Mouse (Mus musculus): ENCODE measurements at regions not wholly inside any gene's neighbourhood (a gene's known extent, or its start where the extent isn't known, plus 50 kb on each side); places are given as distances from the start of the nearest gene placed in this dataset.

DNA sequence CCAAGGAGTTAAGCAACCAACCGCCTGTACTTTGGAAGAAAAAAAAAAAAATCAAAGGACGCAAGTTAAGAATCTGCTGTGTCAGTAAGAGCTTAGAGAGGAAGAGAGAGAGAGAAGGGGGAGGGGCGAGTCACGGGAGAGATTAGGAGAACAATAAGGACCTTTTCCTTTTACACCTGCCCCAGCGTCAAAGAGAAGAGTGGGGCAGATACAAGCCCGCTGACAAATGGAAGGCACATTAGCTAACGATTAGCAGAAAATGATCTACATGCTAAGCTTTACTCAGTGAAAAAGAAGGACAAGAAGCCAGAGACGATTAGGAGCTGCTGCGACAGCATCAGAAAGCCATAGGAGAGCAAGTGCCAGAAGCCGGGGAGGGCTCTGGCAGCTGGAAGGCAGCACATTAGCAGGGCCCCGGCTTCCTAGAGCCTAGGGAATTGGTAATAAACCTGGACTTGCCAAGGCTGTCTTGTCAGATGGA lies 157.8 kb upstream of the Fam78b start:
- H3K4me3 ChIP-seq, result no peak overlapping the region
- TF ChIP-seq MAX (IDR thresholded peaks at IDR 0.05; ENCODE audit: low read depth) (no peak), TCF12 (IDR thresholded peaks at IDR 0.05; ENCODE audit: insufficient read depth, poor library complexity, severe bottlenecking) (no peak)
- H3K36me3 ChIP-seq (ENCODE audit: control insufficient read depth, insufficient read depth), result no peaks in the 10 kb centered on the region
- no peak overlapping the region for H3ac ChIP-seq (ENCODE audit: control insufficient read depth, insufficient read length)
- H3K79me2 ChIP-seq (ENCODE audit: control insufficient read depth, insufficient read depth), result no peaks in the 10 kb centered on the region
- H3K27me3 ChIP-seq (ENCODE audit: control insufficient read depth, insufficient read depth, insufficient read length), result no peaks in the 10 kb centered on the region
- H3K4me2 ChIP-seq (ENCODE audit: low read depth), result no peak overlapping the region

DNA sequence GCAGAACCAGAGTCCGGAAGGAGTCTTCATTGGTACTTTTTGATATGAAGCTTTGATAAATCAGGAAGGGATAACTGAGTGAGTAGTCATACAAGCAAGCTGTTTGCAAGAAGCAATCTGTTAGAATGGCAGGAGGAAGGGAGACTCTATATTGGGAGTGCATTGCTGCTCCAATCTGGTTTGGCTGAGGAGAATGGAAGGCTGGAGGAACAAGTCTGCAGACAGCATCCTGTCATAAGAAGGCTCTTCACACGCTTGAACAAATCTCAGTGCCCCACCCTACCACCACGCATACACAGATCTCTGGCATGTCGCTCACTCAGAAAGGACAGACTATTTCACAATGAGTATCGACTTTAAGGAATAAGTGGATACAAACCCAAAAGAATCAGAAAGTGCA lies 154.7 kb upstream of the Fam78b start:
- Histone ChIP-seq H3K4me2 (ENCODE audit: low read depth) (no peak overlapping the region), H3K36me3 (ENCODE audit: control insufficient read depth, insufficient read depth) (no peaks in the 10 kb centered on the region), H3ac (ENCODE audit: control insufficient read depth, insufficient read length) (no peak overlapping the region), H3K79me2 (ENCODE audit: control insufficient read depth, insufficient read depth) (no peaks in the 10 kb centered on the region), H3K4me3 (no peak overlapping the region), H3K27me3 (ENCODE audit: control insufficient read depth, insufficient read depth, insufficient read length) (no peaks in the 10 kb centered on the region)
- TF ChIP-seq MAX (IDR thresholded peaks at IDR 0.05; ENCODE audit: low read depth) (no peak), POLR2A (IDR thresholded peaks at IDR 0.05; ENCODE audit: insufficient read length, low read depth) (no peak), MYOG (IDR thresholded peaks at IDR 0.05; ENCODE audit: control insufficient read depth in 1 of 3, insufficient read depth in 1 of 3, insufficient read length in 2 of 3, low read depth in 2 of 3) (no peak)

DNA sequence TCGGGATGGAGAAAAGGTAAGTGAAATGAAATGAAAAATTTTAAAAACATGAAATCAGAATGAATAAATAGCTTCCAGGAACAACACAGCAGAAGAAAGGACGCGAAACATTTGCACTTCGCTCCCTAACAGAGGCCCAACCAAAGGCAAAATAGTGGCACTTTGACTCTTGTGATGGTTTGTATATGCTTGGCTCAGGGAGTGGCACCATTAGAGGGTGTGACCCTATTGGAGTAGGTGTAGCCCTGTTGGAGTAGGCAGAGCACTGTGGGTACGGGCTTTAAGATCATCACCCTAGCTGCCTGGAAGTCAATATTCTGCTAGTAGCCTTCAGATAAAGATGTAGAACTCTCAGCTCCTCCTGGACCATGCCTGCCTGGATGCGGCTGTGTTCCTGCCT lies 154.0 kb upstream of the Fam78b start:
- TF ChIP-seq REST (IDR thresholded peaks at IDR 0.05; ENCODE audit: insufficient read depth, insufficient read length) (no peak), SRF (IDR thresholded peaks at IDR 0.05; ENCODE audit: control insufficient read depth, insufficient read length, low read depth) (no peak), MYOD1 (IDR thresholded peaks at IDR 0.05; ENCODE audit: control insufficient read depth in 1 of 3, insufficient read length in 2 of 3, low read depth in 2 of 3) (no peak), TCF12 (IDR thresholded peaks at IDR 0.05; ENCODE audit: insufficient read depth, poor library complexity, severe bottlenecking) (no peak), POLR2AphosphoS2 (IDR thresholded peaks at IDR 0.05; ENCODE audit: insufficient read length, low read depth) (no peak), E2F4 (IDR thresholded peaks at IDR 0.05; ENCODE audit: insufficient read depth) (no peak), MYOG (IDR thresholded peaks at IDR 0.05; ENCODE audit: control insufficient read depth in 1 of 3, insufficient read depth in 1 of 3, insufficient read length in 2 of 3, low read depth in 2 of 3) (no peak), MAX (IDR thresholded peaks at IDR 0.05; ENCODE audit: low read depth) (no peak), CEBPB (IDR thresholded peaks at IDR 0.05; ENCODE audit: insufficient read depth, poor library complexity, severe bottlenecking) (no peak), TCF3 (IDR thresholded peaks at IDR 0.05; ENCODE audit: insufficient read length, low read depth) (no peak), POLR2A (IDR thresholded peaks at IDR 0.05; ENCODE audit: insufficient read length, low read depth) (no peak)
- no peak overlapping the region for H3K4me3 ChIP-seq
- no peak overlapping the region for H3K4me2 ChIP-seq (ENCODE audit: low read depth)
- H3K36me3 ChIP-seq (ENCODE audit: control insufficient read depth, insufficient read depth), result no peaks in the 10 kb centered on the region
- no peaks in the 10 kb centered on the region for H3K27me3 ChIP-seq (ENCODE audit: control insufficient read depth, insufficient read depth, insufficient read length)
- no peaks in the 10 kb centered on the region for H3K79me2 ChIP-seq (ENCODE audit: control insufficient read depth, insufficient read depth)
- H3ac ChIP-seq (ENCODE audit: control insufficient read depth, insufficient read length), result no peak overlapping the region

DNA sequence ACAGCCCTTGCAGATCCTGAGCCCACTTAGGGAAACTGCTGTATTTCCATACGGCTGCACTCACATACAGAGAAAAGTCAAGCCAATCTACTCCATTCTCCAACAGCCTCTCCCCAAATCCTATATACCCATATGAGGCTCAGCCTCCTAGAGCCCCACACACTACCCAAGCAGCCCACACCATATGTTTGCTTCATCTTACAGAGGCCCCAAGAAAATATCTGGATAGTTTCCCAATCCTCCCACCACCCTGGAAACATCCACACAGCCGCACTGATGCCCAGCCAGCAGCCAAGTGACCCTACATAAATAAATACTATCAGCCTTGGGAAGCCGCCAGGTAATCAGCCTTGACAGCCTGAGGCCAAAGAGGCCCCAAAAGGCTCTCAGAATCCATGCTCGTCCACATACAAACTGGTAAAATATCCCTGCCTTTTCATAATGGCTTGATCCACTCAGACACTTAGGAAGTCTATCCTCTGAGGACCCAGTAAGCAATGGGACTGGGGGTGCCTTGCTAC lies 153.1 kb upstream of the Fam78b start:
- Histone ChIP-seq H3K4me3 (no peak overlapping the region), H3K79me2 (ENCODE audit: control insufficient read depth, insufficient read depth) (no peaks in the 10 kb centered on the region), H3K36me3 (ENCODE audit: control insufficient read depth, insufficient read depth) (no peaks in the 10 kb centered on the region), H3ac (ENCODE audit: control insufficient read depth, insufficient read length) (no peak overlapping the region), H3K4me2 (ENCODE audit: low read depth) (no peak overlapping the region), H3K27me3 (ENCODE audit: control insufficient read depth, insufficient read depth, insufficient read length) (no peaks in the 10 kb centered on the region)
- TF ChIP-seq E2F4 (IDR thresholded peaks at IDR 0.05; ENCODE audit: insufficient read depth) (no peak), TCF12 (IDR thresholded peaks at IDR 0.05; ENCODE audit: insufficient read depth, poor library complexity, severe bottlenecking) (no peak)

DNA sequence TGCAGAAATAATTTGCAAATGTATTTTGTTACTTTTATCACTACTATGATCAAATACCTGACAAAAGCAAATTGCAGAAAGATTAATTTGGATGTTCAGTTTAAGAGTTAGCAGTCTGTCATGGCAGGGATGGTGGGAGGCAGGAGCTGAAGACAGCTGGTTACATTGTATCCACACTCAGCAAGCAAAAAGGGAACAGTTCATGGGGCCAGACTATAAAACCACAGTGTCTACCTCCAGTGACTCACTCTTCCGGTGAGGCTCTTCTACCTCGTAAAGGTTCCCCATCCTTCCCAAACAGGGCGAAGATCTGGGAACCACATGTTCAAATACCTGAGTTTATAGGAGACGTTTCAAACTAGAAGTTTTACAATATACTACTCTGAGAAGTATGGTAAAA lies 145.2 kb upstream of the Fam78b start:
- no peak overlapping the region for H3K4me3 ChIP-seq
- TF ChIP-seq POLR2A (IDR thresholded peaks at IDR 0.05; ENCODE audit: insufficient read length, low read depth) (no peak), CEBPB (IDR thresholded peaks at IDR 0.05; ENCODE audit: insufficient read depth, poor library complexity, severe bottlenecking) (no peak)
- no peaks in the 10 kb centered on the region for H3K36me3 ChIP-seq (ENCODE audit: control insufficient read depth, insufficient read depth)
- H3K79me2 ChIP-seq (ENCODE audit: control insufficient read depth, insufficient read depth), result no peaks in the 10 kb centered on the region
- H3K4me2 ChIP-seq (ENCODE audit: low read depth), result no peak overlapping the region
- H3ac ChIP-seq (ENCODE audit: control insufficient read depth, insufficient read length), result no peak overlapping the region
- no peaks in the 10 kb centered on the region for H3K27me3 ChIP-seq (ENCODE audit: control insufficient read depth, insufficient read depth, insufficient read length)

DNA sequence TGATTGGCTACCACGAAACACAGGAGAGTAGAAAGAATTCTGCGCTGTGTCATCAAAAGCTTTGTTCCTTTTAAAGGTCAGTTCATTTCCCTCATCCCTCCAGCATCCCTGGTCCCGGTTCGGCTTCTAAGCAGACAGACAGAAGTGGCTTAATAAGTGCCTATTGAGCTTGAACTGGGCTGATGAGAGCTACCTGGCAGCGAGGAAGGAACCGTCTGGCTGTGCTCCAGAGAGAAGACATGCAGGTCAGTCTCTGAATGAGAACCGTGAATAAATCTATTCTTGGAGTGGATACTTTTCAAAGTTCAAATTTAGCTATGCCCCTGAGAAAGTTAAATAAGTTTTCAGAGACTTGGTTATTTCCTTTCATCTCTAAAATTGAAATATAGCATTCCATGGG lies 135.0 kb upstream of the Fam78b start:
- Histone ChIP-seq H3ac (ENCODE audit: control insufficient read depth, insufficient read length) (no peak overlapping the region), H3K79me2 (ENCODE audit: control insufficient read depth, insufficient read depth) (no peaks in the 10 kb centered on the region), H3K27me3 (ENCODE audit: control insufficient read depth, insufficient read depth, insufficient read length) (no peaks in the 10 kb centered on the region), H3K36me3 (ENCODE audit: control insufficient read depth, insufficient read depth) (no peaks in the 10 kb centered on the region), H3K4me3 (no peak overlapping the region), H3K4me2 (ENCODE audit: low read depth) (no peak overlapping the region)
- TF ChIP-seq MAX (IDR thresholded peaks at IDR 0.05; ENCODE audit: low read depth) (no peak), REST (IDR thresholded peaks at IDR 0.05; ENCODE audit: insufficient read depth, insufficient read length) (no peak), TCF3 (IDR thresholded peaks at IDR 0.05; ENCODE audit: insufficient read length, low read depth) (no peak), TCF12 (IDR thresholded peaks at IDR 0.05; ENCODE audit: insufficient read depth, poor library complexity, severe bottlenecking) (no peak), SRF (IDR thresholded peaks at IDR 0.05; ENCODE audit: control insufficient read depth, insufficient read length, low read depth) (no peak), MYOG (IDR thresholded peaks at IDR 0.05; ENCODE audit: control insufficient read depth in 1 of 3, insufficient read depth in 1 of 3, insufficient read length in 2 of 3, low read depth in 2 of 3) (no peak), POLR2AphosphoS2 (IDR thresholded peaks at IDR 0.05; ENCODE audit: insufficient read length, low read depth) (no peak), E2F4 (IDR thresholded peaks at IDR 0.05; ENCODE audit: insufficient read depth) (no peak), CEBPB (IDR thresholded peaks at IDR 0.05; ENCODE audit: insufficient read depth, poor library complexity, severe bottlenecking) (no peak), POLR2A (IDR thresholded peaks at IDR 0.05; ENCODE audit: insufficient read length, low read depth) (no peak), MYOD1 (IDR thresholded peaks at IDR 0.05; ENCODE audit: control insufficient read depth in 1 of 3, insufficient read length in 2 of 3, low read depth in 2 of 3) (no peak), USF1 (IDR thresholded peaks at IDR 0.05; ENCODE audit: low read depth) (no peak)

All from myocyte (in vitro differentiated cells).